Mouse (Mus musculus): Measurements from ENCODE around the gene Syt5.
A peak's percentile ranks its signal among the peaks of the same experiment; 100 is the strongest.

Gene Syt5

GRCm38 (mm10) chr7:4501558-4502397 is 45.6 kb downstream of the Syt5 start, which contains the start of gene Ppp1r12c:
Gene Ppp1r12c, minus strand, starts transcription at chr7:4501680.
- peak; percentile 81 for ATAC-seq (ENCODE audit: insufficient number of reproducible peaks, low FRiP score, low TSS enrichment)

GRCm38 (mm10) chr7:4500892-4501471 is 46.4 kb downstream of the Syt5 start:
- ATAC-seq (ENCODE audit: insufficient number of reproducible peaks, low FRiP score, low TSS enrichment), result peak; percentile 16; the same call in 1 of the 2 replicates

- ATAC-seq (ENCODE audit: insufficient number of reproducible peaks, low FRiP score, low TSS enrichment), result no peak
Measured at GRCm38 (mm10) chr7:4499034-4499433, 48.3 kb downstream of the Syt5 start.

GRCm38 (mm10) chr7:4498251-4498650 is 49.1 kb downstream of the Syt5 start:
- ATAC-seq (ENCODE audit: insufficient number of reproducible peaks, low FRiP score, low TSS enrichment), result no peak

GRCm38 (mm10) chr7:4497271-4497903 is 50.0 kb downstream of the Syt5 start:
- no peak for ATAC-seq (ENCODE audit: insufficient number of reproducible peaks, low FRiP score, low TSS enrichment)

GRCm38 (mm10) chr7:4496468-4496867 is 50.9 kb downstream of the Syt5 start:
- no peak for ATAC-seq (ENCODE audit: insufficient number of reproducible peaks, low FRiP score, low TSS enrichment)

- ATAC-seq (ENCODE audit: insufficient number of reproducible peaks, low FRiP score, low TSS enrichment), result no peak
Measured at GRCm38 (mm10) chr7:4493991-4494390, 53.4 kb downstream of the Syt5 start.

- no peak for ATAC-seq (ENCODE audit: insufficient number of reproducible peaks, low FRiP score, low TSS enrichment)
Measured at GRCm38 (mm10) chr7:4492284-4493224, 54.8 kb downstream of the Syt5 start.

GRCm38 (mm10) chr7:4491308-4491707 is 56.0 kb downstream of the Syt5 start:
- no peak for ATAC-seq (ENCODE audit: insufficient number of reproducible peaks, low FRiP score, low TSS enrichment)

All from cerebellum, adult (tissue).